Mouse (Mus musculus) testis, adult 2 months (tissue): ENCODE measurements around the gene Hcrtr1. TPM values are rescaled to one million over a fixed set of nuclear protein-coding genes. Genes with fewer than 3 reads are reported as not detected.

Experiments used
- H3K27ac ChIP-seq: fragments of 200-500 bp; 2 replicates; pipeline ENCODE4 v1.5.1; 2012; ENCODE audit warnings: low read depth, low read length; ENCODE audit not compliant: control insufficient read depth, insufficient read depth
- H3K27me3 ChIP-seq: fragments of 200-500 bp; 2 replicates; pipeline ENCODE4 v1.6.1; 2012; ENCODE audit warnings: mild to moderate bottlenecking, low read length, moderate library complexity; ENCODE audit not compliant: control insufficient read depth, insufficient read depth
- H3K36me3 ChIP-seq: fragments of 200-500 bp; 2 replicates; pipeline ENCODE4 v1.6.1; 2012; ENCODE audit warnings: mild to moderate bottlenecking, low read length; ENCODE audit not compliant: control insufficient read depth, insufficient read depth
- H3K4me1 ChIP-seq: fragments of 200-500 bp; 2 replicates; pipeline ENCODE4 v1.6.1; 2012; ENCODE audit warnings: low read length; ENCODE audit not compliant: control insufficient read depth, insufficient read depth
- H3K4me3 ChIP-seq: fragments of 200-500 bp; 2 replicates; pipeline ENCODE4 v1.5.1; 2012; ENCODE audit warnings: low read depth, mild to moderate bottlenecking, low read length, moderate library complexity, mixed read lengths; ENCODE audit not compliant: control insufficient read depth
- CTCF ChIP-seq: fragments of 200-500 bp; IDR thresholded peaks from 2 replicates; pipeline ENCODE4 v1.5.1; 2012; ENCODE audit warnings: low read depth, mild to moderate bottlenecking, inconsistent platforms, low read length, moderate library complexity; ENCODE audit not compliant: control insufficient read depth, insufficient read depth, insufficient replicate concordance
- POLR2A ChIP-seq: fragments of 200-500 bp; IDR thresholded peaks from 2 replicates; pipeline ENCODE4 v1.6.1; 2012; ENCODE audit warnings: low read depth, mild to moderate bottlenecking, inconsistent platforms, low read length, moderate library complexity; ENCODE audit not compliant: control insufficient read depth
- polyA plus RNA-seq: library from polyadenylated mRNA; depleted of rRNA; stranded (reverse); fragments of >200 nt; gene quantifications from 2 replicates; pipeline ENCODE4 v1.2.3, GENCODE M21; 2012

Gene Hcrtr1
- polyA plus RNA-seq, 1 experiment = 0.07 TPM

- TF ChIP-seq CTCF = no peak
- TF ChIP-seq POLR2A = no peak
- Histone ChIP-seq H3K27ac (no peak within 1 kb of the TSS), H3K4me3 (no peak within 1 kb of the TSS), H3K4me1 (peaks cover 4% of the 10 kb centered on the region), H3K27me3 (no peaks in the 10 kb centered on the region), H3K36me3 (no peaks in the 10 kb centered on the region)
These were observed 37.0 kb downstream of the Hcrtr1 start, which contains the start of gene Pef1 for GRCm38 (mm10) chr4:130102111-130102651. Gene Pef1, plus strand, starts transcription at chr4:130102558.

GRCm38 (mm10) chr4:130101183-130101582 lies 38.0 kb downstream of the Hcrtr1 start:
- Histone ChIP-seq H3K4me3 (no peak overlapping the region), H3K4me1 (peaks cover 2% of the 10 kb centered on the region), H3K27ac (no peak overlapping the region), H3K36me3 (no peaks in the 10 kb centered on the region), H3K27me3 (no peaks in the 10 kb centered on the region)
- TF ChIP-seq CTCF = no peak
- TF ChIP-seq POLR2A = no peak

- H3K4me3 ChIP-seq = no peak overlapping the region
- no peak overlapping the region for H3K27ac ChIP-seq
- TF ChIP-seq CTCF (no peak), POLR2A (no peak)
- no peaks in the 10 kb centered on the region for H3K27me3 ChIP-seq
- H3K36me3 ChIP-seq = peaks cover 2% of the 10 kb centered on the region; the same call in 1 of the 2 replicates
- no peaks in the 10 kb centered on the region for H3K4me1 ChIP-seq
These were observed 44.0 kb downstream of the Hcrtr1 start for GRCm38 (mm10) chr4:130095137-130095536.

DNA sequence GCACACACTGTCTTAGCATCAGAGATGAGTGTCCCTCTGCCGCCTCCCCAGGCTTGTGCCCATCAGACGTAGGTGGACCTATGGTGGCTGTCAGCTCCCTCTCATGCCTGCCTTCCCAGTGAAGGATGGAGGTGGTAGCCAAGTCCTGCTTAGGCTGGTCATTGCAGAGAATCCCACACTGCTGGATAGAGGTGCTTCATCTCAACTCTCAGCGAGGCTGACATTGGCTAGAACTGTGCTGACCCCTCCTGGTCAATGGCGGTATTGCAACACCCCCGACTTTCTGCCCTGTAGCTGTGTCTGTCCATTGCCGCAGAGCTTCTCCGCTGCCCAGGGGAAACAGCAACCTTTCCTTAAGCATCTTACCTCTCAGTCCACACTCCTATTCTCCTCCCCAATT lies 51.9 kb downstream of the Hcrtr1 start:
- no peak for TF ChIP-seq POLR2A
- peak; percentile 99 for TF ChIP-seq CTCF
- Histone ChIP-seq H3K4me1 (no peaks in the 10 kb centered on the region), H3K27ac (no peak overlapping the region), H3K36me3 (peaks cover 2% of the 10 kb centered on the region; the same call in 1 of the 2 replicates), H3K27me3 (no peaks in the 10 kb centered on the region), H3K4me3 (no peak overlapping the region)

GRCm38 (mm10) chr4:130085246-130085820 lies 53.8 kb downstream of the Hcrtr1 start:
- H3K27me3 ChIP-seq = no peaks in the 10 kb centered on the region
- H3K27ac ChIP-seq = no peak overlapping the region
- no peaks in the 10 kb centered on the region for H3K4me1 ChIP-seq

DNA sequence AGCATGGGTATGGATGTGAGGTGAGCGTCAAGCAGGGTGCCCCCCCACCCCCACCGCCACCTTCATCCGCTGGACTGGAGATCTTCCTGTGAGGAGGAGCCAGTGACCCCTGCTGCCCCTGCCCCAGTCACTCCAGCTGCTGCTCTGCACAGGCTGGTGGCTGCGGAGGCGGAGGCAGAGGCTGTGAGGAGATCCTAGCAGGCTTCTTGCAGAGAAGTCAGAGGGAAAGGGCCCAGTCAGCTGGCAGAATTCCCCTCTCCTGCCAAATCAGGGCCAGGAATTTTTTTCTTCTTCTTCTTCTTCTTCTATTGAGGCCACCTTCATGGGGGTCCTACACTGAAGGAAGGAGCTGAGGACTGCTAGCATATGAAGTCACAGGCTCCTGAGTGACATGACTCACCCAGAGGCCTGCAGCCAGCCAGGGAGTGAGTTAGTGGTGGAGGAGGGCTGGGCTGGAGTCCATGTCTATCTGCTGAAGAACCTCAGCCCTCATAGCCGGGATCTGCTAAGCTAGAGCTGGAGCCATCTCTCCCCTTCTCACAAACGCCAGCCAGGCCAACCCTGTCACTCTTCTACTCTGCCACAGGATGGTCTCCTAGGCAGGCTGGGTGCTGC lies 54.7 kb downstream of the Hcrtr1 start:
- Histone ChIP-seq H3K4me3 (no peak overlapping the region), H3K36me3 (no peaks in the 10 kb centered on the region), H3K4me1 (no peaks in the 10 kb centered on the region), H3K27me3 (no peaks in the 10 kb centered on the region), H3K27ac (no peak overlapping the region)
- TF ChIP-seq CTCF (no peak), POLR2A (no peak)

More at GRCm38 (mm10) chr4:130085246-130085820, 53.8 kb downstream of the Hcrtr1 start:
- H3K4me3 ChIP-seq = no peak overlapping the region
- peaks cover under 1% of the 10 kb centered on the region; the same call in 1 of the 2 replicates for H3K36me3 ChIP-seq
- TF ChIP-seq CTCF (no peak), POLR2A (no peak)

GRCm38 (mm10) chr4:130082211-130082610 lies 56.9 kb downstream of the Hcrtr1 start:
- no peaks in the 10 kb centered on the region for H3K36me3 ChIP-seq
- H3K27me3 ChIP-seq = no peaks in the 10 kb centered on the region
- no peak for TF ChIP-seq CTCF
- TF ChIP-seq POLR2A = no peak
- H3K4me1 ChIP-seq = no peaks in the 10 kb centered on the region
- no peak overlapping the region for H3K27ac ChIP-seq
- H3K4me3 ChIP-seq = no peak overlapping the region
